Mouse (Mus musculus): Measurements from ENCODE around the gene Smarcc2.

GRCm38 (mm10) chr10:128494667-128495245, 35.7 kb downstream of the Smarcc2 start:
- no peak for TF ChIP-seq POLR2A (IDR thresholded peaks at IDR 0.05; ENCODE audit: borderline replicate concordance, extremely low read depth, insufficient read depth, insufficient read length, poor library complexity, severe bottlenecking)
- no peak for TF ChIP-seq CTCF (IDR thresholded peaks at IDR 0.05; ENCODE audit: borderline replicate concordance, extremely low read depth, insufficient read depth, insufficient read length)
